Mouse (Mus musculus) MEL (cell line): ENCODE data around the gene Atp8a2. TPM values are rescaled to one million over a fixed set of nuclear protein-coding genes. Genes with fewer than 3 reads are reported as not detected.

ENCODE experiments used
- DNase-seq: peaks from one replicate; pipeline ENCODE4 v3.0.0; 2011; ENCODE audit warnings: low read depth, low spot score
- H3K27ac ChIP-seq: 2 replicates; pipeline ENCODE4 v1.5.1; 2012; ENCODE audit warnings: low read depth, mild to moderate bottlenecking, control low read depth, low read length, moderate library complexity; ENCODE audit not compliant: control insufficient read depth
- H3K27me3 ChIP-seq, 2 experiments: fragments of 150-350 bp in 1 of 2; sonication (generic) in 1 of 2; 2 replicates each; pipeline ENCODE4 v1.6.1; 2012; ENCODE audit warnings: low read length in 2 of 2, mild to moderate bottlenecking in 2 of 2, improper control_type of control experiment in 1 of 2, moderate library complexity in 1 of 2; ENCODE audit not compliant: insufficient read depth in 2 of 2, control insufficient read depth in 1 of 2
- H3K36me3 ChIP-seq, 2 experiments: 2 replicates each; pipeline ENCODE4 v1.6.1; 2012 to 2014; ENCODE audit warnings: low read length in 2 of 2, improper control_type of control experiment in 1 of 2, inconsistent platforms in 1 of 2, mild to moderate bottlenecking in 1 of 2; ENCODE audit not compliant: insufficient read depth in 2 of 2, control insufficient read depth in 1 of 2
- H3K4me1 ChIP-seq, 2 experiments: fragments of 150-350 bp in 1 of 2; sonication (generic) in 1 of 2; 2 replicates each; pipeline ENCODE4 v1.6.1; 2012; ENCODE audit warnings: low read length in 2 of 2, improper control_type of control experiment in 1 of 2, mild to moderate bottlenecking in 1 of 2; ENCODE audit not compliant: insufficient read depth in 2 of 2, control insufficient read depth in 1 of 2
- H3K4me3 ChIP-seq, 2 experiments: fragments of 150-350 bp in 1 of 2; sonication (generic) in 1 of 2; 2 replicates each; pipeline ENCODE4 v1.5.1; 2012; ENCODE audit warnings: low read depth in 2 of 2, low read length in 2 of 2, mild to moderate bottlenecking in 2 of 2, moderate library complexity in 2 of 2, control low read depth in 1 of 2, improper control_type of control experiment in 1 of 2; ENCODE audit not compliant: control insufficient read depth in 1 of 2, insufficient read depth in 1 of 2
- H3K79me2 ChIP-seq: 2 replicates; pipeline ENCODE4 v1.6.1; 2012; ENCODE audit warnings: mild to moderate bottlenecking, low read length, moderate library complexity; ENCODE audit not compliant: control insufficient read depth, poor library complexity, insufficient read depth
- H3K9ac ChIP-seq: 2 replicates; pipeline ENCODE4 v1.6.1; 2012; ENCODE audit warnings: low read depth, mild to moderate bottlenecking, control low read depth, low read length, moderate library complexity; ENCODE audit not compliant: control insufficient read depth, poor library complexity, severe bottlenecking
- H3K9me3 ChIP-seq: fragments of 150-350 bp; sonication (generic); replicated peaks from 2 replicates; pipeline ENCODE4 v1.6.1; 2012; ENCODE audit warnings: mild to moderate bottlenecking, low read length, improper control_type of control experiment, moderate library complexity; ENCODE audit not compliant: insufficient read depth
- BHLHE40 ChIP-seq: IDR thresholded peaks from 2 replicates; pipeline ENCODE4 v1.6.1; 2012; ENCODE audit warnings: low read depth, mild to moderate bottlenecking, inconsistent platforms, low read length, improper control_type of control experiment, borderline replicate concordance
- CHD1 ChIP-seq: IDR thresholded peaks from 2 replicates; pipeline ENCODE4 v1.6.1; 2012; ENCODE audit warnings: low read depth, mild to moderate bottlenecking, inconsistent platforms, low read length, improper control_type of control experiment
- CHD2 ChIP-seq: IDR thresholded peaks from 2 replicates; pipeline ENCODE4 v1.6.1; 2011; ENCODE audit warnings: low read length, improper control_type of control experiment
- CTCF ChIP-seq, 3 experiments: IDR thresholded peaks in 2 of 3; conservative IDR thresholded peaks in 1 of 3; 2 replicates each; pipeline ENCODE4 v1.5.1; 2011 to 2012; ENCODE audit warnings: low read length in 3 of 3, low read depth in 2 of 3, mild to moderate bottlenecking in 2 of 3, improper control_type of control experiment in 1 of 3, inconsistent platforms in 1 of 3, mixed read lengths in 1 of 3, moderate library complexity in 1 of 3; ENCODE audit not compliant: control insufficient read depth in 1 of 3, insufficient read depth in 1 of 3, poor library complexity in 1 of 3, severe bottlenecking in 1 of 3
- GATA1 ChIP-seq: IDR thresholded peaks from 2 replicates; pipeline ENCODE4 v1.6.1; 2011; ENCODE audit warnings: low read depth, low read length, improper control_type of control experiment
- KAT2A ChIP-seq: conservative IDR thresholded peaks from 2 replicates; pipeline ENCODE4 v1.6.1; 2012; ENCODE audit warnings: low read depth, low read length, improper control_type of control experiment, inconsistent platforms
- MAZ ChIP-seq: IDR thresholded peaks from 2 replicates; pipeline ENCODE4 v1.6.1; 2012; ENCODE audit warnings: low read depth, mild to moderate bottlenecking, inconsistent platforms, low read length, improper control_type of control experiment
- MYC ChIP-seq: IDR thresholded peaks from 2 replicates; pipeline ENCODE4 v1.6.1; 2011; ENCODE audit warnings: low read depth, mild to moderate bottlenecking, low read length, improper control_type of control experiment, moderate library complexity
- NELFE ChIP-seq: IDR thresholded peaks from 2 replicates; pipeline ENCODE4 v1.6.1; 2011; ENCODE audit warnings: low read depth, low read length, improper control_type of control experiment
- NRF1 ChIP-seq: IDR thresholded peaks from 2 replicates; pipeline ENCODE4 v1.6.1; 2014; ENCODE audit warnings: low read depth, mild to moderate bottlenecking, inconsistent platforms, low read length, improper control_type of control experiment, moderate library complexity; ENCODE audit not compliant: poor library complexity, insufficient read depth, severe bottlenecking
- POLR2A ChIP-seq, 2 experiments: IDR thresholded peaks; 2 replicates each; pipeline ENCODE4 v1.6.1; 2011 to 2012; ENCODE audit warnings: low read length in 2 of 2, mild to moderate bottlenecking in 2 of 2, control low read depth in 1 of 2, improper control_type of control experiment in 1 of 2, low read depth in 1 of 2, moderate library complexity in 1 of 2; ENCODE audit not compliant: control insufficient read depth in 1 of 2, insufficient read depth in 1 of 2, poor library complexity in 1 of 2
- RAD21 ChIP-seq: IDR thresholded peaks from 2 replicates; pipeline ENCODE4 v1.6.1; 2011; ENCODE audit warnings: mild to moderate bottlenecking, low read depth, low read length, improper control_type of control experiment
- RCOR1 ChIP-seq: IDR thresholded peaks from 2 replicates; pipeline ENCODE4 v1.6.1; 2012; ENCODE audit warnings: low read depth, mild to moderate bottlenecking, inconsistent platforms, low read length, improper control_type of control experiment
- SIN3A ChIP-seq: IDR thresholded peaks from 2 replicates; pipeline ENCODE4 v1.6.1; 2012; ENCODE audit warnings: low read length, improper control_type of control experiment, inconsistent platforms
- SMC3 ChIP-seq: IDR thresholded peaks from 2 replicates; pipeline ENCODE4 v1.6.1; 2011; ENCODE audit warnings: low read depth, low read length, improper control_type of control experiment
- TAL1 ChIP-seq: IDR thresholded peaks from 2 replicates; pipeline ENCODE4 v1.6.1; 2012; ENCODE audit warnings: mild to moderate bottlenecking, inconsistent platforms, low read length, moderate library complexity, mixed read lengths
- USF1 ChIP-seq: IDR thresholded peaks from 2 replicates; pipeline ENCODE4 v1.6.1; 2014; ENCODE audit warnings: low read depth, mild to moderate bottlenecking, inconsistent platforms, low read length, improper control_type of control experiment, moderate library complexity
- ZKSCAN1 ChIP-seq: IDR thresholded peaks from 2 replicates; pipeline ENCODE4 v1.6.1; 2012; ENCODE audit warnings: low read depth, mild to moderate bottlenecking, inconsistent platforms, low read length, improper control_type of control experiment, moderate library complexity
- ZMIZ1 ChIP-seq: IDR thresholded peaks from 2 replicates; pipeline ENCODE4 v1.6.1; 2012; ENCODE audit warnings: low read depth, mild to moderate bottlenecking, inconsistent platforms, low read length, improper control_type of control experiment, moderate library complexity
- ZNF384 ChIP-seq: IDR thresholded peaks from 2 replicates; pipeline ENCODE4 v1.6.1; 2012; ENCODE audit warnings: low read depth, mild to moderate bottlenecking, inconsistent platforms, low read length, improper control_type of control experiment
- polyA plus RNA-seq, 2 experiments: library from polyadenylated mRNA; stranded (reverse) in 1 of 2; unstranded in 1 of 2; fragments of >175 nt in 1 of 2; fragments of >200 nt in 1 of 2; gene quantifications; 2 replicates each; pipeline versions ENCODE4 v1.2.1 to v1.2.4; 2012; ENCODE audit warnings: low replicate concordance in 2 of 2, low read depth in 1 of 2; ENCODE audit not compliant: insufficient read length in 2 of 2, insufficient read depth in 1 of 2, missing spikeins in 1 of 2
- total RNA-seq: library from RNA; depleted of rRNA; stranded (reverse); fragments of 300-350 nt; gene quantifications from 2 replicates; pipeline ENCODE4 v1.2.3, GENCODE M21; 2012

The Atp8a2 gene
- total and polyA plus RNA-seq, 3 experiments = 0.29 to 0.39 TPM; not detected in 1

DNA sequence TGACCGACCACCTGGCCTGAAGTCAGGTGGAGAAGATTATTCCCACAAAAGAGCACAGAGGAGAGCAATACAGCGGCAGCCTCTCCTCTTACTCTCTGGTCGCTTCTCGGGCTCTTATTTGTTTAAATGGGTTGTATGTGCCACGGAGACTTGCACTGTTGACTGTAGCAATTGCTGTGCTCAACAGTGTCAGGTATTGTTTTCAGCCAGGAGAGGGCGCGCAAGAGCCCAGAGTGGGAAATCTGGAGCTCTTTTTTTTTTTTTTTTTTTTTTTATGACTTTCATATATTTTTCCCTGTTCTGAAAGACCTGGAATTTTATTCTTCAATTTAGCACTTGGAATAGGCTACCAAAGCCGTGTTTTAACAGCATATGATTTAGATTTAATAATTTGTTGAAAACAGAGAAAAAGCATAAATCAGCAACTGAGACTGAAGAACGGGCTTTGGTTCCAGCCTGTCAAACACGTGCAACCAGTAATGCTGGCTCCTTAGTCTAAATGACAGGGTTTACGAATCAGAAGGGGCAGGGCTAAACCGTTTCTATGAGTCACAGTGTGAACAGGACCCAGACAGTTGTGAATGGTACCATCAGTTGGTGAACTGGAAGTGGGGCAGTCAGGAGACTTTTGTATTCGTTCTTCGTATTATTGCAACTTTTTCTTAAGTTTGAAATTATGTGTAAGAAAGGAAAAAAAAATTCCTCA lies 583.9 kb downstream of the Atp8a2 start:
- DNase-seq = peak; percentile 66
- H3K4me3 ChIP-seq = no peak overlapping the region
- H3K9me3 ChIP-seq = no peaks in the 10 kb centered on the region
- no peaks in the 10 kb centered on the region; a peak in 1 of 4 replicates for H3K4me1 ChIP-seq
- TF ChIP-seq ZKSCAN1 (peak; percentile 53; the same call in 1 of the 2 replicates), RAD21 (peak; percentile 49), ZNF384 (peak; percentile 99), SMC3 (peak; percentile 68), CTCF (IDR thresholded peaks at IDR 0.05 in 2 of 3, conservative IDR thresholded peaks at IDR 0.05 in 1 of 3; ENCODE audit: control insufficient read depth in 1 of 3, insufficient read depth in 1 of 3, low read depth in 2 of 3, low read length in 3 of 3, poor library complexity in 1 of 3, severe bottlenecking in 1 of 3) (peak; percentile 55 to 80 (median 61)), GATA1 (no peak), RCOR1 (no peak), BHLHE40 (no peak), KAT2A (no peak), NELFE (no peak)
- no peaks in the 10 kb centered on the region for H3K36me3 ChIP-seq
- no peaks in the 10 kb centered on the region for H3K79me2 ChIP-seq
- H3K27ac ChIP-seq = no peak overlapping the region
- H3K9ac ChIP-seq = no peak overlapping the region
- H3K27me3 ChIP-seq = no peaks in the 10 kb centered on the region

DNA sequence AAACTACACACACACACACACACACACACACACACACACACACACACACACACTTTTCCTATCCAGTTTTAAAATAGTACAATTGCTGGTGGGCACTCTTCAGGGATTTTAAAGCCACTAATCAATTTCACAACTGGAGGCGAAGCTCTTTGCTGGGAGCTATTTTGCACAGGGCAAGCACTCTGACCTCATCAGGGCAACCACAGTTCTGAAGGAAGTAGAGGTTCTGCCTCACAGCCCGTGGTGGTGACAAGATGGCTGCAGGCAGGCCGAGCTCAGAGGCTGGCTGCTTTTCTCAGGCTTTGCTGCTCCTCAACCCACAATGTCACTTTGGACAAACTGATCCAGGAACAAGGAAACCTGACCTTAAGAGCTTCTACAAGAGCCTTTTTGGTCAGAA lies 590.0 kb downstream of the Atp8a2 start:
- no peaks in the 10 kb centered on the region; a peak in 2 of 4 replicates for H3K27me3 ChIP-seq
- TF ChIP-seq POLR2A (IDR thresholded peaks at IDR 0.05; ENCODE audit: control insufficient read depth in 1 of 2, insufficient read depth in 1 of 2, low read depth in 1 of 2, low read length in 2 of 2, poor library complexity in 1 of 2) = no peak
- no peak for TF ChIP-seq GATA1
- no peak for TF ChIP-seq SIN3A
- no peak for TF ChIP-seq USF1
- no peak for TF ChIP-seq CHD2
- TF ChIP-seq ZNF384 = no peak
- no peak for TF ChIP-seq CHD1
- no peak for TF ChIP-seq NELFE
- TF ChIP-seq MYC = no peak
- TF ChIP-seq RAD21 = no peak
- no peak for TF ChIP-seq MAZ
- no peak for TF ChIP-seq NRF1
- no peak for TF ChIP-seq ZMIZ1
- no peak for TF ChIP-seq ZKSCAN1
- TF ChIP-seq TAL1 = no peak
- H3K9me3 ChIP-seq = no peaks in the 10 kb centered on the region
- no peaks in the 10 kb centered on the region for H3K36me3 ChIP-seq
- H3K27ac ChIP-seq = no peak overlapping the region
- H3K4me3 ChIP-seq = no peak overlapping the region
- DNase-seq = no peak
- H3K4me1 ChIP-seq = no peaks in the 10 kb centered on the region
- no peak overlapping the region for H3K9ac ChIP-seq
- no peaks in the 10 kb centered on the region for H3K79me2 ChIP-seq
